Comparison of ENCODE assay signal across 10 mouse cellular contexts in the genomic region with DNA sequence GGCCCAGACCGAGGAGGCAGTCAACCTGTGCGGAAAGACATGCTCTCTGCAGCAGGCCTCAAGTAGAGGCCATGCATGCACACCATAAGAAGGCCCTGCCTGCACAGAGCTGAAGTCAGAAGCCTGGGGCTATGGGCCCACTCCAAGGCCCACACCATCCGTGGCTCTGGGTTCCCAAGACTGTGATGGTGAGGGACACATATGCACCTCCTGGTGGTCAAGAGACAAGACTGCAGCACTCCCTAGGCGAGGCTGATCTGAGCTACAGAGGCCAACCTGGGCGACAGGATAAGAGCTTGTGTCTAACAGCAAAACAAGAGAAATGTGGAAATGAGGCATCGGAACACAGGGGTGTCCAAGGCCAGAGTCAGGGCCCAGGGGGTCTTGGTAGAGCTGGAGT. TPM values are rescaled to one million over a fixed set of nuclear protein-coding genes. Genes with fewer than 3 reads are reported as not detected.
DNase-seq lines count a peak whose midpoint lies in the region; ATAC-seq and TF ChIP-seq lines count a peak whose summit lies in the region.
"Had no signal": no experiment of that assay in that cellular context is flagged by ENCODE, and none has a peak within 500 bp of the region (broad histone marks: within the 10 kb centered on the region; RNA-seq: fewer than 3 reads in every experiment).

No protein-coding gene starts in this region.

- no peaks in the 10 kb centered on the region for H3K9me3 ChIP-seq in midbrain, postnatal 0 days (ENCODE audit: low read length)
- H3K9me3 ChIP-seq in midbrain, embryonic 10.5 days (replicated peaks), result no peaks in the 10 kb centered on the region
- no peaks in the 10 kb centered on the region for H3K9me3 ChIP-seq in limb, embryonic 10.5 days (replicated peaks)
- no peaks in the 10 kb centered on the region for H3K9me3 ChIP-seq in stomach, postnatal 0 days (ENCODE audit: control insufficient read depth, low read length)
- H3K9me3 ChIP-seq in forebrain, embryonic 12.5 days, result no peaks in the 10 kb centered on the region
- H3K9me3 ChIP-seq: limb, embryonic 13.5 days had no signal

- peaks cover 17% of the 10 kb centered on the region for H3K36me3 ChIP-seq in midbrain, postnatal 0 days (ENCODE audit: insufficient read depth, low read length)
- H3K36me3 ChIP-seq in midbrain, embryonic 10.5 days, result peaks cover 25% of the 10 kb centered on the region
- H3K36me3 ChIP-seq in limb, embryonic 10.5 days, result peaks cover 35% of the 10 kb centered on the region
- no peaks in the 10 kb centered on the region; the same call in 1 of the 2 replicates for H3K36me3 ChIP-seq in stomach, postnatal 0 days (ENCODE audit: control insufficient read depth, insufficient read depth, low read length)
- peaks cover 11% of the 10 kb centered on the region; the same call in 1 of the 2 replicates for H3K36me3 ChIP-seq in forebrain, embryonic 12.5 days (replicated peaks)

- DNase-seq in CD4-positive, CD25-positive, alpha-beta regulatory T cell, adult 2 months (ENCODE audit: low read depth, low spot score), result peak; percentile 46
- DNase-seq in midbrain, postnatal 0 days (ENCODE audit: low spot score), result no peak
- DNase-seq in midbrain, embryonic 10.5 days (ENCODE audit: low spot score), result no peak
- DNase-seq in limb, embryonic 10.5 days (ENCODE audit: low spot score), result peak; percentile 37
- no peak for DNase-seq in stomach, postnatal 0 days (ENCODE audit: low spot score)
- DNase-seq in urinary bladder, postnatal 14 days (ENCODE audit: low spot score), result no peak
- DNase-seq: adrenal gland, postnatal 25 days had no signal

- H3K27me3 ChIP-seq in midbrain, postnatal 0 days (ENCODE audit: insufficient read depth, low read length), result no peaks in the 10 kb centered on the region
- no peaks in the 10 kb centered on the region for H3K27me3 ChIP-seq in midbrain, embryonic 10.5 days (ENCODE audit: low read depth, poor library complexity, severe bottlenecking)
- H3K27me3 ChIP-seq in limb, embryonic 10.5 days (ENCODE audit: low read depth, poor library complexity, severe bottlenecking), result no peaks in the 10 kb centered on the region
- no peaks in the 10 kb centered on the region for H3K27me3 ChIP-seq in stomach, postnatal 0 days (ENCODE audit: control insufficient read depth, insufficient read depth, low read length)
- H3K27me3 ChIP-seq in forebrain, embryonic 12.5 days, result no peaks in the 10 kb centered on the region
- H3K27me3 ChIP-seq: limb, embryonic 13.5 days had no signal

- no peak overlapping the region for H3K27ac ChIP-seq in midbrain, postnatal 0 days (ENCODE audit: low read depth, low read length)
- H3K27ac ChIP-seq in midbrain, embryonic 10.5 days (replicated peaks), result no peak overlapping the region
- H3K27ac ChIP-seq in limb, embryonic 10.5 days, result no peak overlapping the region
- H3K27ac ChIP-seq in stomach, postnatal 0 days (replicated peaks), result no peak overlapping the region
- no peak overlapping the region for H3K27ac ChIP-seq in forebrain, embryonic 12.5 days
- H3K27ac ChIP-seq: limb, embryonic 13.5 days had no signal

- H3K4me2 ChIP-seq in midbrain, postnatal 0 days (ENCODE audit: low read depth, low read length, poor library complexity, severe bottlenecking), result no peak overlapping the region
- H3K4me2 ChIP-seq in stomach, postnatal 0 days (replicated peaks; ENCODE audit: low read depth), result no peak overlapping the region
- H3K4me2 ChIP-seq in forebrain, embryonic 12.5 days, result no peak overlapping the region
- H3K4me2 ChIP-seq: limb, embryonic 13.5 days had no signal

- no peak for TF ChIP-seq EP300 in stomach, postnatal 0 days (optimal IDR thresholded peaks at IDR 0.05)

- ATAC-seq in CD4-positive, CD25-positive, alpha-beta regulatory T cell, adult 4 months, result no peak
- ATAC-seq in midbrain, postnatal 0 days (ENCODE audit: low FRiP score), result no peak
- ATAC-seq in stomach, postnatal 0 days (ENCODE audit: low FRiP score, low TSS enrichment), result no peak
- no peak for ATAC-seq in forebrain, embryonic 12.5 days (ENCODE audit: low FRiP score)

- H3K4me3 ChIP-seq in midbrain, postnatal 0 days (ENCODE audit: low read depth, low read length), result no peak overlapping the region
- no peak overlapping the region for H3K4me3 ChIP-seq in midbrain, embryonic 10.5 days
- no peak overlapping the region for H3K4me3 ChIP-seq in limb, embryonic 10.5 days
- H3K4me3 ChIP-seq in stomach, postnatal 0 days (ENCODE audit: low read depth, low read length), result no peak overlapping the region
- no peak overlapping the region for H3K4me3 ChIP-seq in forebrain, embryonic 12.5 days (replicated peaks)
- H3K4me3 ChIP-seq: limb, embryonic 13.5 days had no signal

- peak; percentile 50 for TF ChIP-seq CTCF in midbrain, postnatal 0 days (IDR thresholded peaks at IDR 0.05)
- TF ChIP-seq CTCF in stomach, postnatal 0 days (IDR thresholded peaks at IDR 0.05; ENCODE audit: low read depth), result peak; percentile 64

- H3K4me1 ChIP-seq in midbrain, postnatal 0 days (ENCODE audit: insufficient read depth, low read length), result peaks cover 4% of the 10 kb centered on the region; the same call in 1 of the 2 replicates
- peaks cover 20% of the 10 kb centered on the region for H3K4me1 ChIP-seq in midbrain, embryonic 10.5 days
- H3K4me1 ChIP-seq in limb, embryonic 10.5 days, result peaks cover 17% of the 10 kb centered on the region
- no peaks in the 10 kb centered on the region; the same call in 1 of the 2 replicates for H3K4me1 ChIP-seq in stomach, postnatal 0 days (replicated peaks; ENCODE audit: control insufficient read depth, insufficient read depth)
- peaks cover 13% of the 10 kb centered on the region for H3K4me1 ChIP-seq in forebrain, embryonic 12.5 days

- 65% methylated on average over 6 of the region's 6 CpGs for WGBS in midbrain, postnatal 0 days
- 60% methylated on average over 6 of the region's 6 CpGs for WGBS in midbrain, embryonic 10.5 days
- 65% methylated on average over 6 of the region's 6 CpGs for WGBS in limb, embryonic 10.5 days
- 66% methylated on average over 6 of the region's 6 CpGs for WGBS in stomach, postnatal 0 days
- 67% methylated on average over 6 of the region's 6 CpGs for WGBS in forebrain, embryonic 12.5 days

- no peak overlapping the region for H3K9ac ChIP-seq in midbrain, postnatal 0 days (replicated peaks; ENCODE audit: low read length, poor library complexity, severe bottlenecking)
- no peak overlapping the region; the same call in 1 of the 2 replicates for H3K9ac ChIP-seq in stomach, postnatal 0 days (ENCODE audit: low read length)
- H3K9ac ChIP-seq in forebrain, embryonic 12.5 days, result no peak overlapping the region
- H3K9ac ChIP-seq: limb, embryonic 13.5 days had no signal

RNA-seq across cellular contexts. Expression of a gene that starts 3.5 kb away (rescaled TPM):
- 10 to 100 TPM; 11.8 to 14.4 TPM for polyA plus RNA-seq in CD4-positive, CD25-positive, alpha-beta regulatory T cell, adult 4 months (2017; shearing (Covaris generic))
- 35.5 and 39.3 TPM in 2 replicates for total RNA-seq in midbrain, postnatal 0 days (2014; rRNA removed)
- 19.5 and 20.1 TPM in 2 replicates for polyA plus RNA-seq in midbrain, postnatal 0 days (2015; fragmentation: Nextera tagmentation; extraction: Ambion mirVana)
- 18.7 and 19.9 TPM in 2 replicates for polyA plus RNA-seq in midbrain, embryonic 10.5 days (2016; fragmentation: Nextera tagmentation; extraction: Ambion mirVana)
- 18.4 and 20.1 TPM in 2 replicates for polyA plus RNA-seq in limb, embryonic 10.5 days (2016; fragmentation: Nextera tagmentation; extraction: Ambion mirVana)
- polyA plus RNA-seq in stomach, postnatal 0 days (2015; fragmentation: Nextera tagmentation; extraction: Ambion mirVana), result 11.7 and 13.1 TPM in 2 replicates
- polyA plus RNA-seq in forebrain, embryonic 12.5 days (2016; fragmentation: Nextera tagmentation; extraction: Ambion mirVana), result 19.9 and 21.4 TPM in 2 replicates

RNA-seq across cellular contexts. Expression of a gene that starts 8.3 kb away (rescaled TPM):
- 10 to 100 TPM; 68.4 to 71.0 TPM for polyA plus RNA-seq in CD4-positive, CD25-positive, alpha-beta regulatory T cell, adult 4 months (2017; shearing (Covaris generic))
- total RNA-seq in midbrain, postnatal 0 days (2014; rRNA removed), result 17.8 and 20.7 TPM in 2 replicates
- polyA plus RNA-seq in midbrain, postnatal 0 days (2015; fragmentation: Nextera tagmentation; extraction: Ambion mirVana), result 36.2 and 39.0 TPM in 2 replicates
- polyA plus RNA-seq in midbrain, embryonic 10.5 days (2016; fragmentation: Nextera tagmentation; extraction: Ambion mirVana), result 31.2 and 34.0 TPM in 2 replicates
- polyA plus RNA-seq in limb, embryonic 10.5 days (2016; fragmentation: Nextera tagmentation; extraction: Ambion mirVana), result 39.7 and 40.8 TPM in 2 replicates
- polyA plus RNA-seq in stomach, postnatal 0 days (2015; fragmentation: Nextera tagmentation; extraction: Ambion mirVana), result 23.1 and 23.2 TPM in 2 replicates
- polyA plus RNA-seq in forebrain, embryonic 12.5 days (2016; fragmentation: Nextera tagmentation; extraction: Ambion mirVana), result 43.6 and 47.2 TPM in 2 replicates

RNA-seq across cellular contexts. Expression of a gene that starts 49.8 kb away (rescaled TPM):
- polyA plus RNA-seq in CD4-positive, CD25-positive, alpha-beta regulatory T cell, adult 4 months (2017; shearing (Covaris generic)), result 10 to 100 TPM; 56.4 to 77.8 TPM
- total RNA-seq in midbrain, postnatal 0 days (2014; rRNA removed), result 88.6 and 89.7 TPM in 2 replicates
- 106 and 118 TPM in 2 replicates for polyA plus RNA-seq in midbrain, postnatal 0 days (2015; fragmentation: Nextera tagmentation; extraction: Ambion mirVana)
- 114 and 116 TPM in 2 replicates for polyA plus RNA-seq in midbrain, embryonic 10.5 days (2016; fragmentation: Nextera tagmentation; extraction: Ambion mirVana)
- polyA plus RNA-seq in limb, embryonic 10.5 days (2016; fragmentation: Nextera tagmentation; extraction: Ambion mirVana), result 105 and 116 TPM in 2 replicates
- polyA plus RNA-seq in stomach, postnatal 0 days (2015; fragmentation: Nextera tagmentation; extraction: Ambion mirVana), result 79.1 and 84.8 TPM in 2 replicates
- 119 and 127 TPM in 2 replicates for polyA plus RNA-seq in forebrain, embryonic 12.5 days (2016; fragmentation: Nextera tagmentation; extraction: Ambion mirVana)

Comparison
In these comparisons a context has a peak if more than half of its experiments do, and no peak if none do; other contexts are left out.
1. DNase-seq: peak in CD4-positive, CD25-positive, alpha-beta regulatory T cell, adult 2 months (single experiment) and limb, embryonic 10.5 days (single experiment); none in midbrain, postnatal 0 days (single experiment), midbrain, embryonic 10.5 days (single experiment), stomach, postnatal 0 days (single experiment) and urinary bladder, postnatal 14 days (single experiment).